Mouse (Mus musculus) MEL (cell line): ENCODE measurements at regions not wholly inside any gene's neighbourhood (a gene's known extent, or its start where the extent isn't known, plus 50 kb on each side); places are given as distances from the start of the nearest gene placed in this dataset.

Experiments used
- DNase-seq: peaks from one replicate; pipeline ENCODE4 v3.0.0; 2011; ENCODE audit warnings: low read depth, low spot score
- H3K27ac ChIP-seq: 2 replicates; pipeline ENCODE4 v1.5.1; 2012; ENCODE audit warnings: low read depth, mild to moderate bottlenecking, control low read depth, low read length, moderate library complexity; ENCODE audit not compliant: control insufficient read depth
- H3K27me3 ChIP-seq, 2 experiments: fragments of 150-350 bp in 1 of 2; sonication (generic) in 1 of 2; 2 replicates each; pipeline ENCODE4 v1.6.1; 2012; ENCODE audit warnings: low read length in 2 of 2, mild to moderate bottlenecking in 2 of 2, improper control_type of control experiment in 1 of 2, moderate library complexity in 1 of 2; ENCODE audit not compliant: insufficient read depth in 2 of 2, control insufficient read depth in 1 of 2
- H3K36me3 ChIP-seq, 2 experiments: 2 replicates each; pipeline ENCODE4 v1.6.1; 2012 to 2014; ENCODE audit warnings: low read length in 2 of 2, improper control_type of control experiment in 1 of 2, inconsistent platforms in 1 of 2, mild to moderate bottlenecking in 1 of 2; ENCODE audit not compliant: insufficient read depth in 2 of 2, control insufficient read depth in 1 of 2
- H3K4me1 ChIP-seq, 2 experiments: fragments of 150-350 bp in 1 of 2; sonication (generic) in 1 of 2; 2 replicates each; pipeline ENCODE4 v1.6.1; 2012; ENCODE audit warnings: low read length in 2 of 2, improper control_type of control experiment in 1 of 2, mild to moderate bottlenecking in 1 of 2; ENCODE audit not compliant: insufficient read depth in 2 of 2, control insufficient read depth in 1 of 2
- H3K4me3 ChIP-seq, 2 experiments: fragments of 150-350 bp in 1 of 2; sonication (generic) in 1 of 2; 2 replicates each; pipeline ENCODE4 v1.5.1; 2012; ENCODE audit warnings: low read depth in 2 of 2, low read length in 2 of 2, mild to moderate bottlenecking in 2 of 2, moderate library complexity in 2 of 2, control low read depth in 1 of 2, improper control_type of control experiment in 1 of 2; ENCODE audit not compliant: control insufficient read depth in 1 of 2, insufficient read depth in 1 of 2
- H3K79me2 ChIP-seq: 2 replicates; pipeline ENCODE4 v1.6.1; 2012; ENCODE audit warnings: mild to moderate bottlenecking, low read length, moderate library complexity; ENCODE audit not compliant: control insufficient read depth, poor library complexity, insufficient read depth
- H3K9ac ChIP-seq: 2 replicates; pipeline ENCODE4 v1.6.1; 2012; ENCODE audit warnings: low read depth, mild to moderate bottlenecking, control low read depth, low read length, moderate library complexity; ENCODE audit not compliant: control insufficient read depth, poor library complexity, severe bottlenecking
- H3K9me3 ChIP-seq: fragments of 150-350 bp; sonication (generic); replicated peaks from 2 replicates; pipeline ENCODE4 v1.6.1; 2012; ENCODE audit warnings: mild to moderate bottlenecking, low read length, improper control_type of control experiment, moderate library complexity; ENCODE audit not compliant: insufficient read depth
- BHLHE40 ChIP-seq: IDR thresholded peaks from 2 replicates; pipeline ENCODE4 v1.6.1; 2012; ENCODE audit warnings: low read depth, mild to moderate bottlenecking, inconsistent platforms, low read length, improper control_type of control experiment, borderline replicate concordance
- CHD2 ChIP-seq: IDR thresholded peaks from 2 replicates; pipeline ENCODE4 v1.6.1; 2011; ENCODE audit warnings: low read length, improper control_type of control experiment
- E2F4 ChIP-seq: IDR thresholded peaks from 2 replicates; pipeline ENCODE4 v1.6.1; 2011; ENCODE audit warnings: low read depth, low read length, improper control_type of control experiment, borderline replicate concordance
- ETS1 ChIP-seq: IDR thresholded peaks from 2 replicates; pipeline ENCODE4 v1.6.1; 2012; ENCODE audit warnings: low read depth, mild to moderate bottlenecking, inconsistent platforms, low read length, improper control_type of control experiment, moderate library complexity
- GABPA ChIP-seq: IDR thresholded peaks from 2 replicates; pipeline ENCODE4 v1.6.1; 2012; ENCODE audit warnings: low read depth, mild to moderate bottlenecking, inconsistent platforms, low read length, improper control_type of control experiment, moderate library complexity
- GATA1 ChIP-seq: IDR thresholded peaks from 2 replicates; pipeline ENCODE4 v1.6.1; 2011; ENCODE audit warnings: low read depth, low read length, improper control_type of control experiment
- HCFC1 ChIP-seq: IDR thresholded peaks from 2 replicates; pipeline ENCODE4 v1.6.1; 2012; ENCODE audit warnings: low read depth, mild to moderate bottlenecking, inconsistent platforms, low read length, improper control_type of control experiment, moderate library complexity
- MAFK ChIP-seq: IDR thresholded peaks from 2 replicates; pipeline ENCODE4 v1.6.1; 2011; ENCODE audit warnings: low read depth, mild to moderate bottlenecking, low read length, improper control_type of control experiment, borderline replicate concordance
- MAZ ChIP-seq: IDR thresholded peaks from 2 replicates; pipeline ENCODE4 v1.6.1; 2012; ENCODE audit warnings: low read depth, mild to moderate bottlenecking, inconsistent platforms, low read length, improper control_type of control experiment
- MEF2A ChIP-seq: IDR thresholded peaks from 2 replicates; pipeline ENCODE4 v1.6.1; 2014; ENCODE audit warnings: low read depth, mild to moderate bottlenecking, inconsistent platforms, low read length, improper control_type of control experiment; ENCODE audit not compliant: poor library complexity, insufficient replicate concordance, severe bottlenecking; ENCODE audit errors: extremely low read depth
- MXI1 ChIP-seq: IDR thresholded peaks from 2 replicates; pipeline ENCODE4 v1.6.1; 2011; ENCODE audit warnings: mild to moderate bottlenecking, low read depth, low read length, improper control_type of control experiment
- MYC ChIP-seq: IDR thresholded peaks from 2 replicates; pipeline ENCODE4 v1.6.1; 2011; ENCODE audit warnings: low read depth, mild to moderate bottlenecking, low read length, improper control_type of control experiment, moderate library complexity
- NELFE ChIP-seq: IDR thresholded peaks from 2 replicates; pipeline ENCODE4 v1.6.1; 2011; ENCODE audit warnings: low read depth, low read length, improper control_type of control experiment
- NRF1 ChIP-seq: IDR thresholded peaks from 2 replicates; pipeline ENCODE4 v1.6.1; 2014; ENCODE audit warnings: low read depth, mild to moderate bottlenecking, inconsistent platforms, low read length, improper control_type of control experiment, moderate library complexity; ENCODE audit not compliant: poor library complexity, insufficient read depth, severe bottlenecking
- POLR2A ChIP-seq, 2 experiments: IDR thresholded peaks; 2 replicates each; pipeline ENCODE4 v1.6.1; 2011 to 2012; ENCODE audit warnings: low read length in 2 of 2, mild to moderate bottlenecking in 2 of 2, control low read depth in 1 of 2, improper control_type of control experiment in 1 of 2, low read depth in 1 of 2, moderate library complexity in 1 of 2; ENCODE audit not compliant: control insufficient read depth in 1 of 2, insufficient read depth in 1 of 2, poor library complexity in 1 of 2
- RAD21 ChIP-seq: IDR thresholded peaks from 2 replicates; pipeline ENCODE4 v1.6.1; 2011; ENCODE audit warnings: mild to moderate bottlenecking, low read depth, low read length, improper control_type of control experiment
- SMC3 ChIP-seq: IDR thresholded peaks from 2 replicates; pipeline ENCODE4 v1.6.1; 2011; ENCODE audit warnings: low read depth, low read length, improper control_type of control experiment
- TAL1 ChIP-seq: IDR thresholded peaks from 2 replicates; pipeline ENCODE4 v1.6.1; 2012; ENCODE audit warnings: mild to moderate bottlenecking, inconsistent platforms, low read length, moderate library complexity, mixed read lengths
- TBP ChIP-seq: IDR thresholded peaks from 2 replicates; pipeline ENCODE4 v1.8.0; 2011; ENCODE audit warnings: low read depth, low read length, improper control_type of control experiment
- TCF12 ChIP-seq: IDR thresholded peaks from 2 replicates; pipeline ENCODE4 v1.6.1; 2014; ENCODE audit warnings: low read depth, mild to moderate bottlenecking, inconsistent platforms, low read length, improper control_type of control experiment, moderate library complexity
- UBTF ChIP-seq: IDR thresholded peaks from 2 replicates; pipeline ENCODE4 v1.6.1; 2012; ENCODE audit warnings: low read depth, mild to moderate bottlenecking, inconsistent platforms, low read length, improper control_type of control experiment, moderate library complexity, borderline replicate concordance; ENCODE audit not compliant: insufficient read depth
- USF1 ChIP-seq: IDR thresholded peaks from 2 replicates; pipeline ENCODE4 v1.6.1; 2014; ENCODE audit warnings: low read depth, mild to moderate bottlenecking, inconsistent platforms, low read length, improper control_type of control experiment, moderate library complexity
- USF2 ChIP-seq, 2 experiments: IDR thresholded peaks; 2 replicates each; pipeline ENCODE4 v1.6.1; 2011 to 2012; ENCODE audit warnings: improper control_type of control experiment in 2 of 2, low read length in 2 of 2, borderline replicate concordance in 1 of 2, inconsistent platforms in 1 of 2, low read depth in 1 of 2, mild to moderate bottlenecking in 1 of 2; ENCODE audit not compliant: insufficient read depth in 1 of 2

GRCm38 (mm10) chr4:131046969-131047650 is 102.9 kb downstream of the Matn1 start:
- H3K36me3 ChIP-seq: no peaks in the 10 kb centered on the region
- H3K27me3 ChIP-seq: no peaks in the 10 kb centered on the region
- no peak for DNase-seq
- H3K79me2 ChIP-seq: no peaks in the 10 kb centered on the region
- TF ChIP-seq GABPA (no peak), TCF12 (no peak), NRF1 (no peak), CHD2 (no peak), TAL1 (no peak), NELFE (no peak), USF1 (no peak), MEF2A (no peak), HCFC1 (no peak), SMC3 (no peak), UBTF (no peak), E2F4 (no peak), BHLHE40 (no peak), RAD21 (no peak), MAZ (no peak)
- TF ChIP-seq, all 39 proteins: peak for 0
- H3K9ac ChIP-seq: no peak overlapping the region
- H3K4me3 ChIP-seq: no peak overlapping the region
- H3K9me3 ChIP-seq: no peaks in the 10 kb centered on the region
- no peak overlapping the region for H3K27ac ChIP-seq
- no peaks in the 10 kb centered on the region for H3K4me1 ChIP-seq

GRCm38 (mm10) chr4:131056293-131056692 is 112.1 kb downstream of the Matn1 start:
- Histone ChIP-seq H3K9me3 (no peaks in the 10 kb centered on the region), H3K4me3 (no peak overlapping the region)
- TF ChIP-seq GABPA (no peak), RAD21 (no peak), MXI1 (no peak), TBP (no peak), UBTF (no peak), TCF12 (no peak), USF2 (IDR thresholded peaks at IDR 0.05; ENCODE audit: borderline replicate concordance in 1 of 2, insufficient read depth in 1 of 2, low read depth in 1 of 2, low read length in 2 of 2) (no peak), ETS1 (no peak), MYC (no peak), USF1 (no peak), MAZ (no peak), GATA1 (no peak), POLR2A (IDR thresholded peaks at IDR 0.05; ENCODE audit: control insufficient read depth in 1 of 2, insufficient read depth in 1 of 2, low read depth in 1 of 2, low read length in 2 of 2, poor library complexity in 1 of 2) (no peak), NELFE (no peak), MAFK (no peak)
- TF ChIP-seq, all 39 proteins: peak for 0
- DNase-seq: no peak
- no peaks in the 10 kb centered on the region for H3K27me3 ChIP-seq
- no peaks in the 10 kb centered on the region for H3K36me3 ChIP-seq
- no peak overlapping the region for H3K9ac ChIP-seq
- no peaks in the 10 kb centered on the region for H3K4me1 ChIP-seq
- H3K27ac ChIP-seq: no peak overlapping the region
- H3K79me2 ChIP-seq: no peaks in the 10 kb centered on the region
